Mouse (Mus musculus) cortical plate, adult 2 months (tissue): Measurements from ENCODE around the gene Plb1.

Experiments used
- CTCF ChIP-seq: fragments of 200-500 bp; IDR thresholded peaks from 2 replicates; pipeline ENCODE4 v1.5.1; 2011; ENCODE audit warnings: mild to moderate bottlenecking, control low read depth, low read length; ENCODE audit not compliant: insufficient read depth; ENCODE audit errors: extremely low read depth
- POLR2A ChIP-seq: fragments of 200-500 bp; IDR thresholded peaks from 2 replicates; pipeline ENCODE4 v1.6.1; 2011; ENCODE audit warnings: mild to moderate bottlenecking, low read length, control low read depth; ENCODE audit not compliant: insufficient read depth; ENCODE audit errors: extremely low read depth

GRCm38 (mm10) chr5:32392281-32392680 lies 159.8 kb downstream of the Plb1 start:
- TF ChIP-seq POLR2A = no peak
- TF ChIP-seq CTCF = no peak
